Mouse (Mus musculus) brown adipose tissue, adult 24 weeks (tissue): Measurements from ENCODE around the gene Gm20388. TPM values are rescaled to one million over a fixed set of nuclear protein-coding genes. Genes with fewer than 3 reads are reported as not detected.

Experiments
- H3K27ac ChIP-seq: fragments of 200-500 bp; replicated peaks from 2 replicates; pipeline ENCODE4 v1.5.1; 2012; ENCODE audit warnings: low read depth, mild to moderate bottlenecking, low read length
- H3K4me1 ChIP-seq: fragments of 200-500 bp; 2 replicates; pipeline ENCODE4 v1.6.1; 2012; ENCODE audit warnings: low read length, mixed read lengths; ENCODE audit not compliant: control insufficient read depth, insufficient read depth, insufficient read length
- H3K4me3 ChIP-seq: fragments of 200-500 bp; 2 replicates; pipeline ENCODE4 v1.5.1; 2012; ENCODE audit warnings: low read depth, mild to moderate bottlenecking, low read length, moderate library complexity; ENCODE audit not compliant: insufficient read depth
- polyA plus RNA-seq: library from polyadenylated mRNA; stranded (reverse); fragments of >200 nt; gene quantifications from 2 replicates; pipeline ENCODE4 v1.2.4, GENCODE M21; 2012; ENCODE audit not compliant: missing spikeins, insufficient read depth, insufficient read length

Gm20388 gene
- polyA plus RNA-seq, 1 experiment, result 44.7 TPM

- Histone ChIP-seq H3K27ac (no peak overlapping the region), H3K4me3 (no peak overlapping the region), H3K4me1 (no peaks in the 10 kb centered on the region)
Observed at GRCm38 (mm10) chr8:121175540-121176090, 1265.0 kb downstream of the Gm20388 start.

- Histone ChIP-seq H3K4me1 (no peaks in the 10 kb centered on the region), H3K27ac (no peak overlapping the region), H3K4me3 (no peak overlapping the region)
Observed at GRCm38 (mm10) chr8:121176291-121176690, 1265.7 kb downstream of the Gm20388 start.

- peaks cover 5% of the 10 kb centered on the region; the same call in 1 of the 2 replicates for H3K4me1 ChIP-seq
- no peak overlapping the region for H3K27ac ChIP-seq
- no peak overlapping the region for H3K4me3 ChIP-seq
Observed at GRCm38 (mm10) chr8:121180474-121181284, 1270.0 kb downstream of the Gm20388 start.

- Histone ChIP-seq H3K4me3 (no peak overlapping the region), H3K27ac (peak overlapping the region; percentile 72), H3K4me1 (peaks cover 5% of the 10 kb centered on the region; the same call in 1 of the 2 replicates)
Observed at GRCm38 (mm10) chr8:121181285-121181884, 1270.7 kb downstream of the Gm20388 start.

- peak overlapping the region; percentile 38; the same call in 1 of the 2 replicates for H3K27ac ChIP-seq
- H3K4me3 ChIP-seq, result no peak overlapping the region
- peaks cover 8% of the 10 kb centered on the region; the same call in 1 of the 2 replicates for H3K4me1 ChIP-seq
Observed at GRCm38 (mm10) chr8:121187491-121188364, 1277.1 kb downstream of the Gm20388 start.

GRCm38 (mm10) chr8:121188994-121189393, 1278.4 kb downstream of the Gm20388 start:
- Histone ChIP-seq H3K4me1 (peaks cover 8% of the 10 kb centered on the region; the same call in 1 of the 2 replicates), H3K4me3 (no peak overlapping the region), H3K27ac (0 out of 2 replicates have a peak overlapping the region, but pooled peaks have one; percentile 41)

- Histone ChIP-seq H3K27ac (no peak overlapping the region), H3K4me3 (no peak overlapping the region), H3K4me1 (peaks cover 8% of the 10 kb centered on the region)
Observed at GRCm38 (mm10) chr8:121192451-121192850, 1281.8 kb downstream of the Gm20388 start.

GRCm38 (mm10) chr8:121195970-121196369, 1285.3 kb downstream of the Gm20388 start:
- peaks cover 5% of the 10 kb centered on the region for H3K4me1 ChIP-seq
- H3K4me3 ChIP-seq, result no peak overlapping the region
- peak overlapping the region; percentile 45; the same call in 1 of the 2 replicates for H3K27ac ChIP-seq

GRCm38 (mm10) chr8:121196726-121197668, 1286.4 kb downstream of the Gm20388 start:
- Histone ChIP-seq H3K27ac (peak overlapping the region; percentile 37), H3K4me3 (no peak overlapping the region), H3K4me1 (peaks cover 5% of the 10 kb centered on the region)

- Histone ChIP-seq H3K4me1 (peaks cover 5% of the 10 kb centered on the region), H3K27ac (no peak overlapping the region), H3K4me3 (no peak overlapping the region)
Observed at GRCm38 (mm10) chr8:121200069-121200468, 1289.4 kb downstream of the Gm20388 start.

- Histone ChIP-seq H3K27ac (no peak overlapping the region), H3K4me1 (peaks cover 5% of the 10 kb centered on the region), H3K4me3 (no peak overlapping the region)
Observed at GRCm38 (mm10) chr8:121200979-121201378, 1290.3 kb downstream of the Gm20388 start.

- Histone ChIP-seq H3K4me3 (no peak overlapping the region), H3K4me1 (peaks cover 2% of the 10 kb centered on the region), H3K27ac (no peak overlapping the region)
Observed at GRCm38 (mm10) chr8:121201651-121202050, 1291.0 kb downstream of the Gm20388 start.

GRCm38 (mm10) chr8:121203612-121204376, 1293.2 kb downstream of the Gm20388 start:
- H3K4me1 ChIP-seq, result peaks cover 10% of the 10 kb centered on the region; the same call in 1 of the 2 replicates
- no peak overlapping the region for H3K4me3 ChIP-seq
- H3K27ac ChIP-seq, result no peak overlapping the region
